Mouse (Mus musculus) kidney, postnatal 14 days (tissue): ENCODE results near the gene Jak3.
"Not testable (repeated sequence)": the region's sequence is repeated elsewhere in the genome, so short reads cannot be mapped to it uniquely, and the experiment has no call there.

Source experiments
- DNase-seq: peaks from one replicate; pipeline ENCODE4 v3.0.0; 2022; ENCODE audit warnings: mixed read lengths

Jak3 gene

DNA sequence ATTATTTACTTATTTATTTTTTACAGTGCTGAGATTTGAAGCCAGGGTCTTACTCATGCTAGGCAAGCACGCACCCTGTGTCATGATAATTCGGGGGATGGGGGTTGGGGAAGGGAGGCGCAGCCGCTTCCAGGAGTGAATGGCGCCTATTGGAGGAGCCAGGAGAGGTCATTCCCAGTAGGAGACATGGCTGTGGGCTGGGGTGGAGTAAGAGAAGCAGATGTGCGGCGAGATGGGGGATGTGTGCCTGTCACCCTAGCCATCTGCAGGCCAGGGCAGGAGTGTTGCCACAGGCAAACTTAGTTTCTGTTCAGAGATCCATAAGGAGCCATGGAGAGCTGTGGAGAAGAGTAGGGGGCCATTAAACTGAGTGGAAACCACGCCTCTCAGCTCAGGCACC is 11.5 kb downstream of the Jak3 start:
- DNase-seq: no peak

DNA sequence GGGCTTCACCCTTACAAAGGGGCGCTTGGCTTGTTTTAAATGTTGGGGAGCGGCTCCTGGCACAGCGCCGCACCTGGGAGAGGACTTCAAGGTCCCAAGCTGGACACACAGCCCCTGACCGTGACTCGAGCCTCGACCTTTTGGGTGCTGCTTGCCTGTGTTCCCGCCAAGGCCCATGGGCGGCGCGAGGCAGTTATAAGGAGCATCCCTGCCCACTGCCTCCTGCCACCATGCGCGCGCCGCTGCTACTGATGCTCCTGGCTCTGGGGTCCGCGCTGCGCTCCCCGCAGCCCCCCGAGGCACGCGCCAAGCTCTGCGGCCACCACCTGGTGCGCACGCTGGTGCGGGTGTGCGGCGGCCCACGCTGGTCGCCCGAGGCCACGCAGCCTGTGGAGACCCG is 12.9 kb downstream of the Jak3 start, which contains the start of gene Insl3:
Gene Insl3, plus strand, starts transcription at position 187 of the 400 bp plus-strand sequence.
- no peak for DNase-seq

DNA sequence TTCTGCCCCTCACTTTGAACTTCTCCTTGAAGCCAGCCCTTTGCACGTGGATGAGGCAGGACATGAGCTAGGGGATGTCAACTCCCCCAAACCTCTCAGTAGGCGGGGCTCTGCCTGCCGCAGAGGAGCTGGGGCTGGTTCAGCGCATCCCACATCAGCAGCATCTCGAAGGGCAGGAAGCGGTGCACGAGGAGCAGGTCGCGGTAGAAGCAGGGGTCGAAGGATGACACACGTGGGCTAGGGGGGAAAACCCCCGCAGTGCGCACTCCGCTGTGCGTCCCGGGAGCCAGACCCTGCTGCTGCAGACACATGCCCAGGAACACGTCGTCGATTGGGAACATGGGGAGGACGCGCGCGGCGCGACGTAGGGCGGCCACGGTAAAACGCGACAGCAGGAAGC is 16.4 kb downstream of the Jak3 start:
- DNase-seq: no peak

DNA sequence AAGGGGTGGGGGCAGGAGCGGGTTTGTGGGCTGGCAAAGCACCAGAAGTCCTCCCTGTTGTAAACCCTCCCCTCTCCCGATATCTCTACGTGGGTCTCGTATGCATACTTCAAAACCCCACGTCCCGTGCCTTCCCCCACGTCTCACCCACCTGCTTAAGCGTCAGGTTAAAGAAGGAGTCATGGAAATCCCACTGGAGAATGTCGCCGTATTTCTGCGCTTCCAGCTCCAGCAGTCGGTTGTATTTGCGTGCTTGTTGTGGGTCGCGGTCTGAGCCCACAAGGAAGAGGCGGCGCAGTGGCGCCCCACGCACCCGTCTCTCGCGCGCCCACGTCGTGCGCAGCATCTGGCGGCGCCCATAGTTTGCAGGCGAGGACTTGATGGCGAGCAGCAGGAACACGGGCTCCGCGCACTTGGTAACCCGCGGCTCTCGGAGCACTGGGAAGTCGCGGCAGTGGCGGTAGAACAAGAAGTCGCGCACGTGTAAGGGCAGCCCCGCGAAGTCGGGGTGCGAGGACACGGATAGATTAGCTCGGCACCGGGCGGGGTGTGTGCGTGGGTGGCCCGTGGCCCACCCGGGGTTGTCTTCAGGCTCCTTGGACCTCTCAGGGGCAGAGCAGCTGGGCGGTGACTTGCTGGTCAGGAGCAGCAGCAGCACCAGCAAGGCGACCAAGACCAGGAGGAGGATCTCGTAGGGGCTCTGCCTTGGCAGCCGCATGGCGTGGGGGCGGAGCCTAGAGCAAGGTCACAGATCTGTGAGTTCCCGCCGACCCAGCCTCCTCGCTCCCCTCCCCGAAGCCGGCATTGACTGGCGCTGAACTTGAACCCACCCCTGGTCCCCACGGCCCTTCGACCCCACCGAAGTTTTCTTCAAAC is 17.3 kb downstream of the Jak3 start:
- DNase-seq: no peak

DNA sequence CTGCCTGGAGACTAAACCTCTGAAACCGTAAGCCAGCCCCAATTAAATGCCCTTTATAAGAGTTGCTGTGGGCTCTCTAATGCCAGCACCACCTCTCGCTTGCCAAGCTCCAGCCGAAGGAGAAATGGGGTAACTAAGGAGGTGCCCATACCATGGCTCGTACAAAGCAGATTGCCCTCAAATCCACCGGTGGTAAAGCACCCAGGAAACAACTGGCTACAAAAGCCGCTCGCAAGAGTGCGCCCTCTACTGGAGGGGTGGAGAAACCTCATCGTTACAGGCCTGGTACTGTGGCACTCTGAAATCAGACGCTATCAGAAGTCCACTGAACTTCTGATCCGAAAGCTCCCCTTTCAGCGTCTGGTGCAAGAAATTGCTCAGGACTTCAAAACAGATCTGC is 19.4 kb downstream of the Jak3 start:
- DNase-seq: not testable (repeated sequence)

DNA sequence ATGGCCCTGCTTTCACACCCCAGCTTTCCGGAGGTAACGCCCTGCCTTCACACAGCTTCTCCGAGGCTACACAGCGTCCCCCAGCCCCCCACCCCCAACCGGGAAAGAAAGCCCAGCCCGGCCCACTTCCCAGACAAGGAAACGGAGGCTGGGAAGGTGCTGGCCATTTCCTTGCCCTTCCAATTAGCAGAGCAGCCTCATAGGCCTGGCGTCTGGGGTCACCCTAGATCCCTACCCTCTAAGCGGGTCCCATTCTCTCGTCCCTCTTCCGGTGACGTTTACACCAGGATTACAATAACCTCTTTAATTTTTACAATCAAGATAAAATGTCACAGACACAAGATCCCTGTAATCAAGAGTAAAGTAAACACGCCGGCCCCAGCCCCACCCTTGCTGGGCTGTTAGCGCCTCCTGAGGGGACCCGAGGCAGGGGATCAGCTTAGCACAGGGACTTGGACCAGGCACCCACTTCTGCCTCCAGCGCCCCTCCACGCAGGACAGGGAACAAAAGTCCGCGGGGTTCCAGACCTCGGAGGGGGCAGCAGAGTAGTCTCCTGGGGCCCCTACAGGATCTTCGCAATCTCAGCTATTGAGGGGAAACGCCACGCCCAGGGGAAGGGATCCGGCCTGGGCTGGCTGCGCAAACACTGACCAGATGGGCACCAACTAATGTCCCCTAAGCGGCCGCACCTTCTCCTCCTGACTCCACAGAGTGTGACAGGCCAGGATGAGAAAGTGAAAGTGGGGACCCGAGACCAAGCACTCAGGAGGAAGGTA is 24.6 kb downstream of the Jak3 start:
- peak; percentile 53 for DNase-seq

DNA sequence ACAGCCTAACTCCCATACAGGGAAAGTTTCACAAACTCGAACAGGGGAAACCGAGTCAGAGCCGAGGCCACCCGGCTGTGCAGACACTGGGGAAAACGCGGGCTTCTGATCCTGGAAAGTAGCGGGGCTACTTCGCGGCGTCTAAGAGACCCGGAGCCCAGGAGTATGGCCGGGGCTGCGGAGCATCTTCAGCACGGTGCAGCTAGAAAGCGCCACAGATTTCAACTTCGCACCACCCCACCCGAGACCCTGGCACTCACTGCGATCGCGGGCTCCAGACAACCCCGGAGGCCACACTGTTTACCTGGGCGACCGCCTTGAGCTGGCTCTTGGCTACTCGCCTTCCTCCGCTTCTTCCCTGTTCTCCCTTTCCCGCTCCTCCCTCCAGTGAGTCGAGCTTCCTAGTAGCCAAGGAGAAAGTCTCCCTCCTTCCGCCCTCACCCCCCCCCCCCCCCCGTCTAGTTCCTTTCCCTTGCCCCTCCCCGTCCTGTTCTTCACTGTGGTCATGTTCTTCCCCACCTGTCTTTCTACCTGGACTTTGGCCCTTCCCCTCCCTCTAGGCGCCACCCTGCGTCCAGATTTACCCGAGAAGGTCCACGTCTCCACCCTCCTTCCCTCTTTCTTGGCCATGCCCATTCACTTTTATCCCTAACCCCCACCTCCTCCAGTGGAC is 25.5 kb downstream of the Jak3 start, which contains the start of gene B3gnt3:
Gene B3gnt3, minus strand, starts transcription at position 376 of the 673 bp plus-strand sequence.
- no peak for DNase-seq

DNA sequence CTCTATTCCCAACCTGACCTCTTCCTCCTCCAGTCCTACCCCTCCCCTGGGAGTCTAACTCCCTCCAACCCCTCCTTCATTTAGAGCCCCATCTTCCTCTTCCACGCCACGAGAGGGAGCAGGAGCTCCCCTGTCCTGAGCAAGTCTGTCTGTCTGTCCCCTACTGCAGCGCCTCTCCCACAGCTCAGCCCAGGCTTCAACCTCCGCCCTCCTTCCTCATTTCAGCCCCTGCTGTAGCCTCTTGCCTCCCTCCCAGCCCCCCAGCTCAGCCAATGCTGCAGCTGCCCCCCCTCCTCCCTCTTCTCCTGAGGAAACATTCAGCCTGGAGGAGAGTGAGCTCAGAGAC is 26.0 kb downstream of the Jak3 start:
- DNase-seq: no peak

DNA sequence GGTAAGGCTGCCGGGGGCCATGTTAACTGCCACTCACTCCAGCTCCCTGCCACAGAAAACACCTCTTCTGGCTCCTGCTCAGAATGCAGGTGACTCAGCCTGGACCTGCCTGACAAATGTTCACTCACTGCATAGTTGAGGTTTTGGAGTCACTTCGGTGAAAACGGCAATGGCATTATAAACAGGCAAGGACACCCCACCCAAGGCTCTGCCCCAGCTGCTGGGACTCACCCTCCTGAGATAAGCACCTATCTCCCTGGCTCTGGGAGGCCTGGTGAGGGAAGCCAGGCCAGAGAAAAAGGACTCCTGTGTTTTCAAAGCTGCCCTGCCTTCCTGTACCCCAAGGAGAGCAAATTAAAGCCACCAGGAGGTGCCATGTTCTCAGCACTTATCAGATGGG is 26.8 kb downstream of the Jak3 start:
- DNase-seq: no peak

DNA sequence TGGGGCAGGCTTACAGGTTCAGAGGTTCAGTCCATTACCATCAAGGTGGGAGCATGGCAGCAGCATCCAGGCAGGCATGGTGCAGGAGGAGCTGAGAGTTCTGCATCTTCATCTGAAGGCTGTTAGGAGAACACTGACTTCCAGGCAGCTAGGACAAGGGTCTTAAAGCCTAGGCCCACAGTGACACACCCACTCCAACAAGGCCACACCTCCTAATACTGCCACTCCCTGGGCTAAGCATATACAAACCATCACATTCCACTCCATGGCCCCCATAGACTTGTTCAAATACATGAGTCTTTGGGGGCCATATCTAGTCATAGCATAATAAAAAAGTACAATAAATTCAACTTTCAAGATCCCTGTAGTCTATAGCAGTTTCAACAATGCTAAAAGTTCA is 27.3 kb downstream of the Jak3 start:
- not testable (repeated sequence) for DNase-seq

DNA sequence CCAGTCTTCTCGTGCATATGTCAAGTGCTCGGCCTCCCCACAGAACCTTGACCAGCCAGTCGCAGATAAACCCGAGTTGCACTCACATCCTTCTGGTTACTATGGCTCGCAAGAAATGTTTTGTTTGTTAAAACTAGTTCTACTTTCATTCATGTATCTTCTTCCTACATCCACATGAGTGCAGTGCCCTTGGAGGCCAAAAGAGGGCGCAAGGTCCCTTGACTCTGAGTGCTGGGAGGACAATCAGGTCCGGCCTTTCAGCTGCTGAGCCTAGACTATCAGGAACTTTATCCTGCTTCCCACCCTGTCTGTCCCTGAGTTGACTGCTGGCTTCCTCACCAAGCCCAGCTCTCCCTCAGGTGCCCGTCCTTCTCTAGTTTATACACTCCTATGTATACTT is 31.8 kb downstream of the Jak3 start:
- peak; percentile 41 for DNase-seq

DNA sequence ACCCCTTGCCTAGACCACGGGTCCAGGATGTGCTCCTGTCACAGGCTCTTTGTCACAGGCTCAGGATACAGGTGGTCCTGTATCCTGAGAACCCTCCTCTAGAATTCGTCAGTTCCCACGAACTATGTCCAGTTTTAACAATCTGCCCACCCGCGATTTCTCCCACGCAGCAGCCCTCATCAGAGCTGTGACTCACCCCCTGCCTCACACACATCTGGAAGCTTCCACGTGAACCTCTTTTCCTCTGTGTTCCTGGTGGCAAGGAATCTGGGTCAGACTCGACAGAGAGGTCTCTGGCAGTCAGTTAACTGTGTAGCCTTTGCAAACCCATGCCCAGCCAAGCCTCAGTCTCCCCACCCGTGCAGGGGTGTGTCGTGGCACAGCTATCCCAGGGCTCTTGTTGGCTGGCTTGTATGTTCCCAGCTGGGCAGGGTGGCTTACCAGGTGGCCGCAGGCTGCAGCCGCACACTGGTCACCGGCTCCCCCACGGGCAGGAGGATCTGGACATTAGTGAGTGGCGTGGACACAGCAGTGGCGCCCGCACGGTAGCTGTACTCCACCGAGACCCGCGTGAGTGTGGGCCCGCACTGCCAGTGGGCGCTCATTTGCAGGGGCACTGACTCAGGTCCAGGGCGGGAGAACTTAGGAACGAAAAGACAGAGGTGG is 33.2 kb downstream of the Jak3 start:
- DNase-seq: no peak

DNA sequence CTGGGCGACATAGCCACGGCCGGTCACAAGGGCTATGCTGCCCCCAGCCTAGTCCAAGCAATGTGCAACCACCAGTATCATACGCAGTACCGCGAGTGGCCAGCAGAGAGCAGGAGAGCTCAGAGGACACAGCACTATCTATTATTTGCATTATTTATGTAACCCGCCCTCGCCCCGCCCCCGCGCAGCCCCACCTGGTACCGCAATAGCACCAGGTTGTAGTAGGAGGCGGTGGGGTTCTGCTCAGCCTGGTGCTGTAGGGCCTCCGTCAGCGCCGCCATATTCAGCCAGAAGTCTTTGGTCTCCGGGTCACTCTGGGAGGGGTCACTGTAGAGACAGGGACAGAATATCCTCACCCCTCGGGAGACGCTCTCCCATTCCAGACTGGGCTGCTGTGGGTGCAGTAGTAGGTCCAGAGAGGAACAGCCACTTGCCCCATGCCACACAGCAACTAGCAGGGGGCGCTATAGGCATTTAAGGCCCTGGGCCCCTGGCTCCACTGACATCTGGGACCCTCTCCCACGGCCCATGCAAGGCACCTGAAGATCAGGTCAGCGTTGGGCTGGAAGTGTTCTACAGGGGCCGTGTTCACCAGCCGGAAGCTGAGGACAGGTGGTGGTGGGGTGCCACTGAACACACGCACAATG is 33.8 kb downstream of the Jak3 start:
- peak; percentile 85 for DNase-seq

DNA sequence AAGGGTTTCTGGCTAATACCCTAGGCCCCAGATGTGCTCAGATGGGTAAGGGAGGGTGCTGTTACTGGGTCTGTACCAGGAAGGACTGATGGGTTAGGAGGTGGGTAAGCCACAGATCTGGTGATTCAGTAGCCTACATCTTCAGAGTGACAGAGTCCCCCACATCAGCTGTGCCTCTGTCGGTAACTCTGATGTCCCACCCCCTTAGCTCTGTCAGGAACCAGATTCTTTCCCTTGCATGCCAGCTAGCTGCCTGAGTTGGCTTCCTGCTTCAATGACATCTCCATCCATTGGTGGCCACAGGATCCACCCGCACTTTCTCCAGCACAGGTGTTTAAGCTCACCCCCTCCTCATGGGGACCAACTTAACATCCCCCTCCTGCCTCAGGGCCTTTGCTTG is 35.5 kb downstream of the Jak3 start:
- no peak for DNase-seq

DNA sequence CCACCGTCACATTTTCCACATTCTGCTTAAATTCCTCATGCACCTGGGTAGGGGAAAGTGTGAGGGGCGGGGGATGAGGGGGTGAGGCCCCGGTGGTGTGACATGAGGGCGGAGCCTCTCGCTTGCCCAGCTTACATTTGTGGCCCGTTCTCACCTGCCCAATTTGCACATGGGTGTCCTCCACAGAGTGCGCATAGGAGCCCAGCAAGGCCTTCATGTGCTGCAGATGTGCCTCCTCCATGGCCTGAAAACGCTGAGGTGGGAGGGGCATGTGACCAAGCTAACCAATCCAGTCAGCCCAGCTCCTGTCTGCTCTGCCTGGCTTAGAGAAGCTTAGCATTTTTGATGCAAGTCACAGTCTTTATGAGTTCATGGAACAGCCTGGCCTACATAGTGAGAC is 39.4 kb downstream of the Jak3 start:
- no peak for DNase-seq

DNA sequence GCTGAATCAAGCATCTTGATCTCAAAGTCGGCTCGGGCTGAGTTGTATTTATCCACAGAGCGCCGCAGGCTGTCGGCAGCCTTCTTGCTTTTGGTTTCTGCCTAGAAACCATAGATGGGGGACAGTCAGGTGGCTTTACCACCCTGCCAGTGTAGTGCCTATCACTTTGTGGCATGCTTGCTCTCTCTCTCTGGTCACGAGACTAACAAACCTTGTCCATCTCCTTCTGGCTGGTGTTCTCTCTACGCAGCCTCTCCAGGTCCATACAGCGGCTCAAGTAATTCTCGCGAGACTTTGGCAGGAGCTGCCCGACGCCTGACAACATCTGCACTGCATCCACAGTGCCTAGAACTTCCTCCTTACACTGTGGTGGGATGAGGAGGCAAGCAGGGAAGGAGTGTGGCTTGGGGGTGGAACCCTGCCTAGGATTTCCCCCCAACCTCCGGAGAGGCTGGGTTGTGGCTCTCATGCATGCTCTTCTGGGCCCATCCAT is 40.5 kb downstream of the Jak3 start:
- no peak for DNase-seq

DNA sequence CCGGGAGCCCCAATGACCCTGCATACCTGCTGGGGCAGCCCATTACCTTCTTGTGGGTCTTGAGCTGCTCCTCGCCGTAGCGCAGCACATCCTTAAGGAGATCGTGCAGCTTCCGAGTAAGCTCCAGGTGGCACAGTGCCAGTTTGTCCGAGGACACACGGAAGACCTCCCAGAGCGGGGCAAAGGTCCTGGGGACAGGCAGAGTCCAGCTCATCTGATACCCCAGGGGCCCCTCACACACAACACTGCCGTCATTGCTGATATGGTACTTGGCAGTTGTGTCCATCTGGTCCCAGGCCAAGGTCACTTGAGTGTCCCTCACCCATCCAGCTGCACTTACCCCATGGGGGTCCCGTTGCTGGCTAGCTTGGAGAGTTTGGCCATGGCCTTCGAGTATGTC is 41.0 kb downstream of the Jak3 start:
- no peak for DNase-seq

DNA sequence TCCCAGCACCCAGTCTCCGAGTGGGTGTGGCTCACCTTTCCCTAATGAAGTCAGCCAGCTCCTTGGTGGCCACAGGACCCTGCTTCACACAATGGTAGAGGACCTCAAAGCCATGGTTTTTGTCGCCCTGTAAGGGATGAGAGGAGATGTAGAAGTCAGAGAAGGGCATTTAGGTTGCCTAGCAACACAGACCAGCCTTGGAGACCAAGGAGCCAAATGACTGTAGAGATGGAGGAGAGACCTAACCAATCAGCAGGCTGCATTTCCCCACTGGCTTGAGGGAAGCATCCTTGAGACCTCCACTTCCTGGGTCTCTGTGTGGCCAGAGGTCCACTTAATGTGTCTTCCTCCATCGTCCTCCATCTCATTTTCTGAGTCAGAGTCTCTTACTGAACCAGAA is 42.2 kb downstream of the Jak3 start:
- DNase-seq: no peak

DNA sequence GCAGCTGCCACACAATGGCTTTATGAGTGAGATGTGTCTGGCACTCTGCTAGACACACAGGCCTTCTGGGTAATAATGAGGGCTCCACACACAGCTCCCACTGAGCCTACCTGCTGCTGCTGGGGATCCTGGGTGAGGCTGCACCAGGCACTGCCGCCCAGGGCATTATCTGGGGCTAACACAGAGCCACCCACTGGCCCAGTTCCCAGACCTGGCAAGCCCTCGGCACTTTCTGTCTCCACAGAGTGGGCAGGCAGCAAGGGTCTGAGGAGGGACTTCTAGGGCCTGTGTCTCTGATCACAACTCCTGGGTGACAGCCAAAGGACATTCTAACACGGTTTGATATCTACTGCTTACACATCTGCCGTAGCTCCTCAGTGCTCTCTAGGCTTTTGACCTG is 43.1 kb downstream of the Jak3 start:
- DNase-seq: no peak

DNA sequence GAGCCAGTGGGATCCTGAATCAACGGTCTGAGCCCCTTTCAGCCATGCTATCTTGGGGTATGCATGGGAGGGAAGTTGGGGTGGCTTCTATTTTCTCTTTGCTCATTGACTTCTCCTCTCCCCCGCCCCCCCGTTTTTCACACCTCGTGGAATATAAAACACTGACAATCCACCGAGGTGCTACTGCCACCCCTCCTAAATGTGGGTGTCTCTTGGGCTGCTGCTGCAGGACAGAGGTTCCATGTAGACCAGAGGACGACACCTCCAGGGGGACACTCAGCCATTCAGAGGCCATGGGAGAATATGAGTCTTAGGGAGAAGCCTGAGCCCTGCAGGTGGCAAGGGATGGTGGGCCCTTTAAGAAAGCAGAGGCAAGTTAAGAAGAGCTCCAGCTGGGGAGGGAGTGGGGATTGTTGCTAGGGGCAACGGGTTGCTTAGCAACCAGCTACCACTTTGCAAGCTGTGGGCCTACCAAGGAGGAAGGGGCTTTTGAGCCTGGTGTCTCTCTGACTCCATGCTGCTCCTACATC is 43.9 kb downstream of the Jak3 start:
- DNase-seq: no peak

DNA sequence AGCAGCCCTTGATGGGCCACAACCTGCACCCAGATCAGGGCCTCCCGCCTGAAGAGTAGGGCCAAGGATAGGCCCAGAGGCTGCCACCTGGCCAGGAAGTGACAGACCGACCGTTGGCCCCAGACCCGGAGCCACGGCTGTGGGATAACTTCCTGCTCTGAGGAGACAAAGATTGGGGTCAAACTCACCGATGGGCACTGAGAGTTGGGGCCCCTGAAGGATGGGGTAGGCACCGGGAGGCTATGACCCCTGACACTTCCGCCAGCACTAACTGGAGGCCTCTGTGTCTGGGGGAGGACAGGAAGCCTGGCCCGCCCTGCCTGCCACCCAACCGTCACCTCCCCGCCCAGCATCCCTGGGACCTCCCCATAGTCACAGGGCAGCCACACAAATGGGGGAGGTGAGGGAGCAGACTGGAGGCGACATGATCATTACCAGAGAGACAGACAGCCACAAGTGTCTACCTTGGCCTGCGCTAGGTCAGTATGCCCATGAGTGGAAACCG is 47.0 kb downstream of the Jak3 start:
- no peak for DNase-seq

DNA sequence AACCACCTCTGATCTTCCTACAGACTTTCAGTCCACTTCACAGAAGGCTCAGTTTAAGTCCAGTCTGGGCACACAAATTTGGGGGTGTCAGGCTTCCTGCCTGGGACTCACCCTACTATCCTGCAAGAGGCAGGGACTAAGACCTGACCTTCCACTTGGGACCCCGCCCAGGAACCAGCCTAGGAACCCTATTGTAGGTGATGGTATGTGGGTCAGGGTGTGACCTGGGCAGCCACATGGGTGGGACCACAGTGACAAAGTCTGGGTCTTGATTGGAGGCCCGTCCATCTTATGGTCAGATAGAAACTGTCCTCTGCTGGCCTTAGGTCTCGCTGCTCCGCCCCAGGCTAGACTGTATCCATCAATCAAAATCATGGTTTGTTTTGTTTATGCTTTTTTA is 48.3 kb downstream of the Jak3 start:
- no peak for DNase-seq
